Mouse (Mus musculus): ENCODE measurements at regions not wholly inside any gene's neighbourhood (a gene's known extent, or its start where the extent isn't known, plus 50 kb on each side); places are given as distances from the start of the nearest gene placed in this dataset.

DNA sequence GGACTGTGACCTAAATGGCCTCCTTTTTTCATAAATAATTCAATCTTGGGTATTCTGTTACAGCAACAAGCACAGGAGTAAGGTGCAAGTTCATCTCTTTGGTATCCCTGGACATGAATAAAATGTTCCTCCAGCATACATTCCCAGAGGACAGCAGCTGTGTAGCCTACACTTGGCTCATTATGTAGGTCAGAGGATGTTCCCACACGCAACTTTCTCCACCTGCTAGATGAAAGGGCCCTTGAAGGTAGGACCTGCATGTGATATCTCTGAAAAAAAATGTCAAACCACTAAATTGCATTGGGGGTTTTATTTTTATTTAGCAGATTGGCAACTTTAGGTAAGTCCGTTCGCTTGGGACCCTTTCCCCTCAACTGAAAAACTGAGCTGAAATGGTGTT is 218.2 kb upstream of the Elac2 start:
- Histone ChIP-seq H3K36me3 (ENCODE audit: control insufficient read depth in 1 of 2, insufficient read depth in 2 of 2, low read length in 2 of 2) (no peaks in the 10 kb centered on the region), H3K27me3 (ENCODE audit: control insufficient read depth in 1 of 2, insufficient read depth in 2 of 2, low read length in 2 of 2) (no peaks in the 10 kb centered on the region), H3K9ac (ENCODE audit: control insufficient read depth, low read depth, low read length, poor library complexity, severe bottlenecking) (no peak overlapping the region), H3K79me2 (ENCODE audit: control insufficient read depth, insufficient read depth, low read length, poor library complexity) (no peaks in the 10 kb centered on the region), H3K9me3 (replicated peaks; ENCODE audit: insufficient read depth, low read length) (no peaks in the 10 kb centered on the region), H3K4me1 (ENCODE audit: control insufficient read depth in 1 of 2, insufficient read depth in 2 of 2, low read length in 2 of 2) (no peaks in the 10 kb centered on the region), H3K27ac (ENCODE audit: control insufficient read depth, low read depth, low read length) (no peak overlapping the region), H3K4me3 (ENCODE audit: control insufficient read depth in 1 of 2, insufficient read depth in 1 of 2, low read depth in 2 of 2, low read length in 2 of 2) (no peak overlapping the region)
- no peak for DNase-seq (ENCODE audit: low read depth, low spot score)
- TF ChIP-seq CHD1 (IDR thresholded peaks at IDR 0.05; ENCODE audit: low read depth, low read length) = no peak
- TF ChIP-seq TBP (IDR thresholded peaks at IDR 0.05; ENCODE audit: low read depth, low read length) = no peak
- no peak for TF ChIP-seq MYC (IDR thresholded peaks at IDR 0.05; ENCODE audit: low read depth, low read length)
- no peak for TF ChIP-seq ZKSCAN1 (IDR thresholded peaks at IDR 0.05; ENCODE audit: low read depth, low read length)
- no peak for TF ChIP-seq UBTF (IDR thresholded peaks at IDR 0.05; ENCODE audit: borderline replicate concordance, insufficient read depth, low read depth, low read length)
- TF ChIP-seq BHLHE40 (IDR thresholded peaks at IDR 0.05; ENCODE audit: borderline replicate concordance, low read depth, low read length) = no peak
- no peak for TF ChIP-seq CTCF (IDR thresholded peaks at IDR 0.05 in 2 of 3, conservative IDR thresholded peaks at IDR 0.05 in 1 of 3; ENCODE audit: control insufficient read depth in 1 of 3, insufficient read depth in 1 of 3, low read depth in 2 of 3, low read length in 3 of 3, poor library complexity in 1 of 3, severe bottlenecking in 1 of 3)
- no peak for TF ChIP-seq RCOR1 (IDR thresholded peaks at IDR 0.05; ENCODE audit: low read depth, low read length)
- no peak for TF ChIP-seq TCF12 (IDR thresholded peaks at IDR 0.05; ENCODE audit: low read depth, low read length)
- TF ChIP-seq POLR2AphosphoS2 (IDR thresholded peaks at IDR 0.05; ENCODE audit: low read length) = no peak
- no peak for TF ChIP-seq USF1 (IDR thresholded peaks at IDR 0.05; ENCODE audit: low read depth, low read length)
- no peak for TF ChIP-seq GATA1 (IDR thresholded peaks at IDR 0.05; ENCODE audit: low read depth, low read length)

DNA sequence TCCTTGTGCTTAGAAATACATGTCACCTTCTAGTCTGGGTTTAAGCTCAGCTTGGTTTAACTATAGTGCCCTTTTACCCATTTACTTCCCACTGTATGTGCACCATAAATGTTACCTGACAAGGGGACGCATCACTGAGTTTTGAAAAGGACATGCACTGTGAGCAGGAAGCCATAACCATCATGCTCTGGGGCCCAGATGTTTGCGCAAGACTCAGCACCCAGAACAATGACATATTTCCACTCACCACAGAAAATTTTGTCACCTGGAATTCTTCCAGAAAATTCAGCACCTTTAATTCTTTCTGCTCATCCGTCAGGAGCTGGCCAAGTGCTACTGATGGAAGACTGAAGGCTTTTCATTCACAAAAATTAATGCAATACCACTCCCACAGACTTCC is 216.1 kb upstream of the Elac2 start:
- DNase-seq (ENCODE audit: low read depth, low spot score) = no peak
- TF ChIP-seq SMC3 (IDR thresholded peaks at IDR 0.05; ENCODE audit: low read depth, low read length) (no peak), NELFE (IDR thresholded peaks at IDR 0.05; ENCODE audit: low read depth, low read length) (no peak), ETS1 (IDR thresholded peaks at IDR 0.05; ENCODE audit: low read depth, low read length) (no peak), HCFC1 (IDR thresholded peaks at IDR 0.05; ENCODE audit: low read depth, low read length) (no peak), GATA1 (IDR thresholded peaks at IDR 0.05; ENCODE audit: low read depth, low read length) (no peak), UBTF (IDR thresholded peaks at IDR 0.05; ENCODE audit: borderline replicate concordance, insufficient read depth, low read depth, low read length) (no peak), RCOR1 (IDR thresholded peaks at IDR 0.05; ENCODE audit: low read depth, low read length) (no peak), POLR2AphosphoS2 (IDR thresholded peaks at IDR 0.05; ENCODE audit: low read length) (no peak), ZNF384 (IDR thresholded peaks at IDR 0.05; ENCODE audit: low read depth, low read length) (no peak), ZKSCAN1 (IDR thresholded peaks at IDR 0.05; ENCODE audit: low read depth, low read length) (no peak)

More for the DNA sequence above, 216.1 kb upstream of the Elac2 start:
- no peaks in the 10 kb centered on the region for H3K79me2 ChIP-seq (ENCODE audit: control insufficient read depth, insufficient read depth, low read length, poor library complexity)
- no peaks in the 10 kb centered on the region for H3K27me3 ChIP-seq (ENCODE audit: control insufficient read depth in 1 of 2, insufficient read depth in 2 of 2, low read length in 2 of 2)
- no peaks in the 10 kb centered on the region for H3K4me1 ChIP-seq (ENCODE audit: control insufficient read depth in 1 of 2, insufficient read depth in 2 of 2, low read length in 2 of 2)
- H3K36me3 ChIP-seq (ENCODE audit: control insufficient read depth in 1 of 2, insufficient read depth in 2 of 2, low read length in 2 of 2) = no peaks in the 10 kb centered on the region
- H3K9ac ChIP-seq (ENCODE audit: control insufficient read depth, low read depth, low read length, poor library complexity, severe bottlenecking) = no peak overlapping the region
- H3K4me3 ChIP-seq (ENCODE audit: control insufficient read depth in 1 of 2, insufficient read depth in 1 of 2, low read depth in 2 of 2, low read length in 2 of 2) = no peak overlapping the region
- H3K9me3 ChIP-seq (replicated peaks; ENCODE audit: insufficient read depth, low read length) = no peaks in the 10 kb centered on the region
- H3K27ac ChIP-seq (ENCODE audit: control insufficient read depth, low read depth, low read length) = no peak overlapping the region

Measured in MEL (cell line).